Mouse (Mus musculus) limb, embryonic 10.5 days (tissue): ENCODE data around the gene Ermn. TPM values are rescaled to one million over a fixed set of nuclear protein-coding genes. Genes with fewer than 3 reads are reported as not detected.
A peak's percentile ranks its signal among the peaks of the same experiment; 100 is the strongest.

ENCODE experiments used
- DNase-seq: peaks from one replicate; pipeline ENCODE4 v3.0.0-alpha.2; 2017; ENCODE audit warnings: low spot score
- H3K27ac ChIP-seq: fragments of 300-500 bp; sonication (generic); 2 replicates; pipeline ENCODE4 v1.5.1; 2016; ENCODE audit warnings: mild to moderate bottlenecking
- H3K27me3 ChIP-seq: fragments of 300-500 bp; sonication (generic); 2 replicates; pipeline ENCODE4 v1.6.1; 2016; ENCODE audit warnings: low read depth, mild to moderate bottlenecking; ENCODE audit not compliant: poor library complexity, severe bottlenecking
- H3K36me3 ChIP-seq: fragments of 300-500 bp; sonication (generic); 2 replicates; pipeline ENCODE4 v1.6.1; 2016; ENCODE audit warnings: mild to moderate bottlenecking, moderate library complexity
- H3K4me1 ChIP-seq: fragments of 300-500 bp; sonication (generic); 2 replicates; pipeline ENCODE4 v1.6.1; 2016
- H3K4me3 ChIP-seq: fragments of 300-500 bp; sonication (generic); 2 replicates; pipeline ENCODE4 v1.5.1; 2016; ENCODE audit warnings: mild to moderate bottlenecking, moderate library complexity
- H3K9me3 ChIP-seq: fragments of 300-500 bp; sonication (generic); replicated peaks from 2 replicates; pipeline ENCODE4 v1.6.1; 2016; ENCODE audit warnings: mild to moderate bottlenecking
- WGBS: fragments of 180-500 bp; shearing (Covaris S2); methylation state at CpG from one replicate; pipeline ENCODE4 v1.1.7; 2016; 5-methylcytosine and 5-hydroxymethylcytosine counted together
- polyA plus RNA-seq: library from polyadenylated mRNA; unstranded; fragments of >200 nt; fragmentation: Nextera tagmentation; extraction: Ambion mirVana; gene quantifications from 2 replicates; pipeline ENCODE4 v1.2.1, GENCODE M21; 2016

Ermn gene
- 0.04 TPM in 1 of 2 replicates, not detected in the other for polyA plus RNA-seq

DNA sequence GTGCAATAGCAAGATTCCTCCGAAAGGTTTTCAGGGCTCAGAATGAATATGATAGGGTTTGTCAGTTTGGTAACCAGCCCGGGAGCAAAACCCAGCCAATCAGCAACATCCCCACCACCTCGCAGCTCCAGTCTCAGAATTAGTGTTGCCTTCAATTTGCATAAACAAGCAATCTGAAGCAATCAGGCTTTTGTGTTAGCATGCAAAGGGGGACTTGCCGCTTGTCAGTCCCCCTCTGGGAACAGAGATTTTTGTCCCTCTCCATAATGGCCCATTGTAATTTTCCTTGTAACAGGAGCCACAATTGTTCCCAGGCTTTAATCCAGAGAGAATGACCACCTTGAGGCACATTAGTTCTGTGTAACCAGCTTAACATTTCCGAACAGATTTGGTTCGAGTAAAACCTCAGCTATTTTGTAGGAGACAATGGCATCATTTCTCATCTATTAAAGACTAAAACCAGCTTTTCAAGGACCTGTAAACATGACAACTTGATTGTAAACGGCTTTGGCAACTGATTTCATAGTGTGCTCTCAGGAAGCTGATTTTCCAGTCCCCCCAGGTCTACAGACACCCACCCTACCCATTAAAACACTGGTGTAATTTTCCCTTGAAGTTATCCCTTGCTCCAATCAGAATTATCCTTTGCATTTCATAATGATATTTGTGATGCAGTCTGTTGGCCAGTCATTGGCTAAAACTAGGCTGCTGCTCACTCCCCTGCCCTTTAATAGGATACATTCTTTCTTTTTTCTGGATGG lies at the start of gene Ermn:
TSS of gene Ermn (minus strand) at position 44 of the 761 bp plus-strand sequence.
- DNase-seq, result no peak
- Histone ChIP-seq H3K9me3 (no peaks in the 10 kb centered on the region), H3K4me3 (no peak within 1 kb of the TSS), H3K36me3 (no peaks in the 10 kb centered on the region), H3K27ac (no peak within 1 kb of the TSS), H3K4me1 (0 out of 2 replicates have a peak, but pooled peaks cover 18% of the 10 kb centered on the region), H3K27me3 (no peaks in the 10 kb centered on the region)
- WGBS, result 51% methylated on average over 7 of the region's 7 CpGs

DNA sequence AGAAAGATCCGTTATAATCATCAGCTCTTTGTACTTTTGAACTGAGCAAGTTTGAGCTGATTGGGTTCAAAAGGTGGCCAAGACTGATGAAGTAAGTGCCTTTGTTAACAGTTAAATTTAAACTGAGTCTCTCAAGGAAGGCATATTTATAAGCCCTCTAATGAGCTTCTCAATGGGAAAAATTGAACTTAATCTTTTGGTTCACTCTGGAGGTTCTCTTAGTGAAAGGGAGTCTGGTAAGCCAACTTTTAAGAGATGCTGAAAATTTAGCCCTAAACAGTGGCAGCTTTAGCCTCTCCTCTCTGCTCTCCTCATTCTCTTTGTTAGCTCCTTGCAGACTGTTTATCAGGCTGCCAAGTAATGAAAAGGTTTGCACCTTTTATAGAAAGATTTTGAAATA lies 42.2 kb upstream of the Ermn start:
- no peak for DNase-seq
- Histone ChIP-seq H3K4me1 (no peaks in the 10 kb centered on the region), H3K9me3 (no peaks in the 10 kb centered on the region), H3K4me3 (no peak overlapping the region), H3K36me3 (no peaks in the 10 kb centered on the region), H3K27me3 (no peaks in the 10 kb centered on the region), H3K27ac (no peak overlapping the region)
- 66% methylated on average over 1 of the region's 1 CpGs for WGBS

DNA sequence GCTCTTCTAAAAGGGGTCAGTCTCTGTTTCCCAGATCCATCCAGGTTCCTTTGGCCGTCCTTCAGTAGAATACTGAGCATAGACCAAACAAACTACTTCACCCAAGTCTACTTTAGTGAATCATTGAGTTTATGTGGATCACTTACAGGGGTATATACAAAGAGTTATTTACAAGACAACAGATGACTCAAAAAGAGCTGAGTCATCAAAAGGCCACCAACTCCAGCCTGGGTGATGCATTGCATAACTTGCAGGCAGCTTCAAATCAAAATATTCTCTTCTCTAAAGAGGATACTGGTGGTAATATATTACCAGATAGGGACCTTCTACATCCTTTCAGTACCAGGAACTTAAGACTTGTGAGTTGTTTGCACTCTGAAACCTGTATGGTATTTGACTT lies 33.8 kb upstream of the Ermn start:
- Histone ChIP-seq H3K9me3 (no peaks in the 10 kb centered on the region), H3K4me3 (no peak overlapping the region), H3K27me3 (no peaks in the 10 kb centered on the region), H3K27ac (no peak overlapping the region), H3K4me1 (no peaks in the 10 kb centered on the region), H3K36me3 (no peaks in the 10 kb centered on the region)
- DNase-seq, result no peak
- 91% methylated on average over 1 of the region's 1 CpGs for WGBS

DNA sequence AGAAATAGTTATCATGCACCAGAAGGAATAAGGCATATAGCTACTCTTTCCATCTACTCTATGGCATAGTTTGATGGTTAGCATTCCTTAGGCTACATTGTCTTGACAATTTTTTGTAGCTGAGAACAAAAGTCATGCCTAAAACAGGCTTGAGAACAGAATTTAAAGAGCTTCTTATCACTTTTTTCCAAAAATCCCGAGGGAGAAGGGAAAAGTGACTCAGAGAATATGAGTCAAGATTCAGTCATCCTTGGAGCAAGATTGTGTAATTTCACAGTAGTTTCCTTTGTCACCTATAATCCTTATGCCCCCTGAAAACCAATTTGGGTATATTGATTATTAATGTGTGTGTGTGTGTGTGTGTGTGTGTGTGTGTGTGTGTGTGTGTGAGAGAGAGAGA lies 27.2 kb upstream of the Ermn start:
- no peaks in the 10 kb centered on the region for H3K36me3 ChIP-seq
- H3K9me3 ChIP-seq, result no peaks in the 10 kb centered on the region
- H3K27ac ChIP-seq, result no peak overlapping the region
- no peak overlapping the region for H3K4me3 ChIP-seq
- 63% methylated on average over 1 of the region's 1 CpGs for WGBS
- DNase-seq, result no peak
- H3K27me3 ChIP-seq, result no peaks in the 10 kb centered on the region
- H3K4me1 ChIP-seq, result no peaks in the 10 kb centered on the region

DNA sequence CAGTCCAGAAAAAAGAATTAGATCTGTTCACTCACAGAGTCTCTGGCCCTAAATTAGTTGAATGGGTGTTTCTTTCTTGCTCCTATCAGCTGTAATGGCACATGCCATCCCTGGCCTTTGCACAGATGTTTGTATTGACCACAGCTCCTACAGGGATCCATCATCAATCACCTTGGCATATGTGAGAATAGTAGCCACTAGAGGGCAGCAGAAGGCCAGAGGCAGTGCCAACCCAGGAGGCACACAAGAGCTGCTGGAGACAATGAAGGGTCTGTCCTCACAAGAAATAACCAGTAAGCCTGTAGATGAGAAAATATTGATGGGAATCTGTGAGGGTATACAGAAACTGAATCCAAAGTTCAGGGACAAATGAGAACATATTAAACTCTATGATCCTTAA lies 2.7 kb upstream of the Ermn start:
- H3K4me3 ChIP-seq, result no peak overlapping the region
- DNase-seq, result peak; percentile 60

DNA sequence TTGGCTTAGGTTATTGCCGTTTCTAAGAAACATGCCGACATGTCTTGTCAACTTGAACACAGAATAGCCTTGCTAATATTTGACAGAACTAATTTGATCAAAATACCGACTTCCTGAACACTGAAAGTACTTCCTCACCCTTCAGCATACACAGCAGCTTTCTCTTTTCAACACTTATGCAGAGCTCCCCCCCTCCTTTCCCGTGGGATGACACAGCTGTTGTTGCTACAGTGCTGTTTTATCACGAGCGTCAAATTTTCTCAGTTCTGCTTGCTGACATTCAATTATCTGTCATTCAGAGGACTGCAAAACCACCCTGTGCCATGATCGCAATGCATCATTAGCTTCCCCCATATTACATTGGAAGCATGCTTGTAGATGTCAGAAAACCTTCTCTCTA lies 10.8 kb downstream of the Ermn start:
- Histone ChIP-seq H3K27me3 (no peaks in the 10 kb centered on the region), H3K4me1 (no peaks in the 10 kb centered on the region), H3K4me3 (no peak overlapping the region), H3K27ac (no peak overlapping the region), H3K36me3 (no peaks in the 10 kb centered on the region), H3K9me3 (no peaks in the 10 kb centered on the region)
- 90% methylated on average over 7 of the region's 7 CpGs for WGBS
- DNase-seq, result no peak

More for the DNA sequence above, 2.7 kb upstream of the Ermn start:
- Histone ChIP-seq H3K27me3 (no peaks in the 10 kb centered on the region), H3K4me1 (0 out of 2 replicates have a peak, but pooled peaks cover 5% of the 10 kb centered on the region), H3K36me3 (no peaks in the 10 kb centered on the region), H3K27ac (no peak overlapping the region), H3K9me3 (no peaks in the 10 kb centered on the region)

DNA sequence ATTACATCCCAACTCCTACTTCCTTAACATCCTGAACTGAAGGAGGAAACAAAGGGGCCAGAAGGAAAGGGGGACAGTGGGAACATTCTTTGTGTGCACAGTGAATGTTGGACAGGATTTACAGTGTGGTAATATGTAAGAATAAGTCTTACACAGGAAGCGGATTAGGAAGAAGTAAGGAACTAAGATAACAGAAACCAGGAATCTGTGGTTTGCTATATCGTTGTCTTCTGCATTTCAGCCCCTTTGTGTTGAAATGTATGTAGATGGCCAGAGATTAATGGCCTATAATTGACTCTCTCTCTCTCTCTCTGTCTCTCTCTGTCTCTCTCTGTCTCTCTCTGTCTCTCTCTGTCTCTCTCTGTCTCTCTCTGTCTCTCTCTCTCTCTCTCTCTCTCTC lies 15.7 kb downstream of the Ermn start:
- WGBS, result 90% methylated on average over 2 of the region's 2 CpGs
- no peaks in the 10 kb centered on the region for H3K9me3 ChIP-seq
- H3K4me3 ChIP-seq, result no peak overlapping the region
- H3K27me3 ChIP-seq, result no peaks in the 10 kb centered on the region
- no peaks in the 10 kb centered on the region for H3K36me3 ChIP-seq
- DNase-seq, result no peak
- H3K27ac ChIP-seq, result no peak overlapping the region
- H3K4me1 ChIP-seq, result no peaks in the 10 kb centered on the region

DNA sequence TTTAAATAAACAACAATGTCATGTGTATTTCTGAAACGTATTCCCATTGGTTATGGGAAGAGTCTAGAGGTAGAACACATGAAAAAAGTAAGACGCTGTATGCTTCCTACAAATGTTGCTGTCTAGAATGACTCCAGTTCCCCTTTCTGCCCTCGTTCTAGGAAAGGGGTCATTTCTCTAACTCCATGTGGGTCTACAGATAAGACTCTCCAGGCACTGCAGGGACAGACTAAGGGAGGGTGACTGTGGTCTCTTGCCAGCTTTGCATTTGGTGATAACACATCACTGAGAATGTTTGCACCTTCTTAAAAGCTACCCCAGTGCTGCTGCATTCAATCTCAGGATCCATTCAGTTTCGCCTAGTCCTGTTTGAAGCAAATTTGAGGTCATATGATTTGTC lies 17.0 kb downstream of the Ermn start:
- DNase-seq, result no peak
- 87% methylated on average over 4 of the region's 4 CpGs for WGBS
- Histone ChIP-seq H3K27me3 (no peaks in the 10 kb centered on the region), H3K4me1 (no peaks in the 10 kb centered on the region), H3K36me3 (no peaks in the 10 kb centered on the region), H3K4me3 (no peak overlapping the region), H3K27ac (no peak overlapping the region), H3K9me3 (no peaks in the 10 kb centered on the region)

DNA sequence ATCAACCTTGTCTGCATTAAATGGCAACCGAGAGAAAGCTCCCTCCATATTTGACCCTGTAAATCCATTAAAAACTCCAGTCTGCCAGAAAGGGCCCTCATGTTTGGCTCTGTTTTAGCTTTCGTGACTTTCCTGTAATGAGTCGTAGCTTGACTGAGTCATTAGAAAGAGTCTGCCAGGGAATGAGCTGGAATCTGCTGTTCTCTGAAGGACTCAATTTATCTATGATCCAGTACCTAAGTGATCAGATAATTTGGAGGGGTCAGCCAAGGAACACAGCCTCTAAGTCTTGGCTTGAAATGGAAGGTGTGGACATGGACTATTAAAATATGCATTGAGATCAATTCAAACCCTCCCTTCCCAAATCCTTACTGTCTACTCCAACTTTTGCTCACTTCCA lies 21.2 kb downstream of the Ermn start:
- Histone ChIP-seq H3K27ac (no peak overlapping the region), H3K9me3 (no peaks in the 10 kb centered on the region), H3K4me3 (no peak overlapping the region), H3K4me1 (no peaks in the 10 kb centered on the region), H3K27me3 (no peaks in the 10 kb centered on the region), H3K36me3 (no peaks in the 10 kb centered on the region)
- no peak for DNase-seq
- 86% methylated on average over 3 of the region's 3 CpGs for WGBS

DNA sequence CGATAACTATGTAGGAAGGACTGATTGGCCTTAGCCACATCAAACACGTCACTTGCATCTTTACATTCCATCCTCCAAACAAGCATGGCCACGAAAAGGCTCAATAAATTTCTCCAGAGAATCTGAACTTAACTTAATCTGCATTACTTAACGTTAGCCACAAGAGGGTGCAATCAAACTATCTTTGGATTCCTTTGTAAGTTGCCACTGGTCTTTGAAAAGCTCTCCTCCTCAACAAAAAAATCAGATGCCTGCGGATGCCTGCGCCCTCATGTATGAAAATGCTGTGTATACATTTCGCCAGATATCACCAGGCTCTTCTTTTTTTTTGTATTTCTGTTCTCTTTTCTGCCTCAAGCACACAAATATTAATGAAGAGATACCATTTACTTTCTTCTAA lies 23.3 kb downstream of the Ermn start:
- no peak overlapping the region for H3K27ac ChIP-seq

DNA sequence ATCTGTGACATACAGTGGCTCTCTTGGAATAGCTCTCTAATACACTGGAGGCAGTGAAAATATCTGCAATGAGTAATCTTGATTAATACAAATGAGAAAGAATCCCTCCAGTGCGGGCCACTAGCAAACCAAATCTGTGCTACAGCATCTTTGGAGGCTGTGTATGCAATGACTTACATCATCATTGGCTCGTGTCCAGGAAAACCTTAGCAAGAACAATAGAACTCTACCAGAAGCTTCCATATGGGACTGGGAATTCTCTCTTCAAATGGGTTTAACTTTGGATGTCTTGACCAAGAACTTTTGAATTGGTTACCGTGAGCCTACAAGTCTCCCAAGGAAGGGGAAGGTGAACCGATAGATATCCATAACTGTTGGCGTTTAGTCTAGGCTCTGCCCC lies 25.9 kb downstream of the Ermn start:
- Histone ChIP-seq H3K36me3 (no peaks in the 10 kb centered on the region), H3K4me1 (no peaks in the 10 kb centered on the region), H3K4me3 (no peak overlapping the region), H3K9me3 (no peaks in the 10 kb centered on the region), H3K27me3 (no peaks in the 10 kb centered on the region), H3K27ac (no peak overlapping the region)
- DNase-seq, result no peak
- WGBS, result 93% methylated on average over 5 of the region's 5 CpGs

More for the DNA sequence above, 23.3 kb downstream of the Ermn start:
- 38% methylated on average over 7 of the region's 7 CpGs for WGBS
- H3K36me3 ChIP-seq, result no peaks in the 10 kb centered on the region
- no peaks in the 10 kb centered on the region for H3K27me3 ChIP-seq
- H3K4me1 ChIP-seq, result no peaks in the 10 kb centered on the region
- no peak for DNase-seq
- no peak overlapping the region for H3K4me3 ChIP-seq
- H3K9me3 ChIP-seq, result no peaks in the 10 kb centered on the region

DNA sequence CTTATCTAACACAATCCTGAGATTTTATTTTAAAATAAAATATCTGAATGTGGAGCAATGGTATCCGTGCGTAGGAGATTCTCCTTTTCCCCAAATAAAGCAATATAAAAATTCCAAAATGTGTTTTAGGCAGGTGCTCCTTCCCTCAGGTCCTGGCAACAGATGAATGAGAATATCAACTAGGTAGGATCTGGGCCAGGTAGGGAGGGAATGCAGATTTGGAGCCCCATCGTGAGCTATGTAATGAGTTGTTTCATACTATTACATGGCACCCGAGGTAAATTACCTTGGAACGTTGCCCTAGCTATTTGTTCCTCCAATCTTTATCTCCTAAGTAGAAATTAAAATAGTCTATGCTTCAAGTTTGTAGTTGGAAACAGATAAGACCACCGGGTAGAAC lies 29.1 kb downstream of the Ermn start:
- Histone ChIP-seq H3K27me3 (no peaks in the 10 kb centered on the region), H3K4me3 (no peak overlapping the region), H3K4me1 (no peaks in the 10 kb centered on the region), H3K9me3 (no peaks in the 10 kb centered on the region), H3K27ac (no peak overlapping the region), H3K36me3 (no peaks in the 10 kb centered on the region)
- DNase-seq, result no peak
- WGBS, result 89% methylated on average over 6 of the region's 6 CpGs

DNA sequence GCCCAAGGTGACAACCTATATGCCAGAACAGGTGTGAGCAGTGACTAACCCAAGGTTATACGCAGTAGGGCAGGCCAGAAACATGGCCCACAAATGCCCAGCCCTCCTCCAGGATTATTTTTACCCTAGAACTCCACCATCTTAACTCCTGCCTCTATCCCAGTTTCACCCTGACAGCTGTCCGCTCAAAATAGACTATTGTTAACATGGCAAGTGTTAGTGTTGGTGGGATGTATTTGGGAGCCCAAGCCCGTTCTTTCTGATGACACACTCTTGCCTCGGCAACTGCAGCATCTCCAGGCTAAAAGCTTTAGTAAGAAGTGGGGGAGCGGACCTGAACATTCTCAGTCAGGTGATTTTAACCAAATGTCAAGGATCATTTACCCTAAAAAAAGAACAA lies 45.6 kb downstream of the Ermn start:
- Histone ChIP-seq H3K4me1 (no peaks in the 10 kb centered on the region), H3K36me3 (no peaks in the 10 kb centered on the region), H3K4me3 (no peak overlapping the region), H3K27ac (no peak overlapping the region), H3K9me3 (no peaks in the 10 kb centered on the region), H3K27me3 (no peaks in the 10 kb centered on the region)
- WGBS, result 87% methylated on average over 5 of the region's 5 CpGs
- DNase-seq, result no peak

DNA sequence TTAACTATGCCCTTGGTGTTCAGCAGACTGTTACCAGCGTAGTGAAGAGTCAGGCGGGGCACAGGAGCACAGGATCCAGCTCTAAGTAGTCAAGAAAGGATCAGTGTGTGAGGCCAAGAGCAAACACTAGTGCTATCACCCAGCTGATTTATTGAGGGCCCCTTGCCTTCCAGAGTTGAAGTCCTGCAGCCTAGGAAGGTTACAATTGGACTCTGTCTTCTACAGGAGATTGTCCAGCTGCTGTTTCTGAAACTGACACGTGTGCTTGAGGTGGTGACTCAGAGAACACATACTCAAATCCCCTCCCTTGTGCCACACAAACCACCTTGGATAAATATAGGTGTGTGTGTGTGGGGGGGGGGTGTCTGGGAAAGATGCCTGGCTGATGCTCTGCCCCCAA lies 51.2 kb downstream of the Ermn start:
- peaks cover 30% of the 10 kb centered on the region for H3K4me1 ChIP-seq
- no peaks in the 10 kb centered on the region for H3K9me3 ChIP-seq
- H3K36me3 ChIP-seq, result no peaks in the 10 kb centered on the region
- WGBS, result 63% methylated on average over 3 of the region's 3 CpGs
- H3K4me3 ChIP-seq, result no peak overlapping the region
- no peak overlapping the region for H3K27ac ChIP-seq
- DNase-seq, result no peak
- no peaks in the 10 kb centered on the region for H3K27me3 ChIP-seq
